Mouse (Mus musculus): Measurements from ENCODE around the gene Gcsh. TPM values are rescaled to one million over a fixed set of nuclear protein-coding genes. Genes with fewer than 3 reads are reported as not detected.

Gene Gcsh
- total RNA-seq, 2 experiments from 2014 or later: 11.2 to 19.0 TPM

Other genes with a start within 250 kb of the Gcsh start
- 12.5 and 20.0 TPM in 2 replicates for gene Cmc2, start 72.1 kb downstream of the Gcsh start, total RNA-seq (2015; ENCODE audit: low replicate concordance)
- gene Cmc2, start 72.1 kb downstream of the Gcsh start, total RNA-seq (2017; ENCODE audit: low replicate concordance): 26.9 and 35.7 TPM in 2 replicates
- 14.2 and 14.6 TPM in 2 replicates for gene Cenpn, start 71.8 kb downstream of the Gcsh start, total RNA-seq (2015; ENCODE audit: low replicate concordance)
- 11.0 and 11.9 TPM in 2 replicates for gene Cenpn, start 71.8 kb downstream of the Gcsh start, total RNA-seq (2017; ENCODE audit: low replicate concordance)
- 3.3 and 5.0 TPM in 2 replicates for gene Atmin, start 50.1 kb downstream of the Gcsh start, total RNA-seq (2015; ENCODE audit: low replicate concordance)
- 2.8 and 3.9 TPM in 2 replicates for gene Atmin, start 50.1 kb downstream of the Gcsh start, total RNA-seq (2017; ENCODE audit: low replicate concordance)
- not detected in 2 replicates for gene 1700030J22Rik, start 14.6 kb downstream of the Gcsh start, total RNA-seq (2015; ENCODE audit: low replicate concordance)
- not detected in 2 replicates for gene 1700030J22Rik, start 14.6 kb downstream of the Gcsh start, total RNA-seq (2017; ENCODE audit: low replicate concordance)
- not detected in 2 replicates for gene Pkd1l2, start 88.9 kb upstream of the Gcsh start, total RNA-seq (2015; ENCODE audit: low replicate concordance)
- not detected in 2 replicates for gene Pkd1l2, start 88.9 kb upstream of the Gcsh start, total RNA-seq (2017; ENCODE audit: low replicate concordance)
- not detected in 2 replicates for gene Bco1, start 102.3 kb upstream of the Gcsh start, total RNA-seq (2015; ENCODE audit: low replicate concordance)
- gene Bco1, start 102.3 kb upstream of the Gcsh start, total RNA-seq (2017; ENCODE audit: low replicate concordance): not detected in 2 replicates
- 18.1 and 25.9 TPM in 2 replicates for gene Gan, start 164.6 kb upstream of the Gcsh start, total RNA-seq (2015; ENCODE audit: low replicate concordance)
- gene Gan, start 164.6 kb upstream of the Gcsh start, total RNA-seq (2017; ENCODE audit: low replicate concordance): 29.7 and 31.4 TPM in 2 replicates

Measured in erythroblast, adult 5-6 weeks (primary cell).